Mouse (Mus musculus) layer of hippocampus, postnatal 14 days (tissue): Measurements from ENCODE around the gene Sh3bgrl2. TPM values are rescaled to one million over a fixed set of nuclear protein-coding genes. Genes with fewer than 3 reads are reported as not detected.
"Not testable (repeated sequence)": the region's sequence is repeated elsewhere in the genome, so short reads cannot be mapped to it uniquely, and the experiment has no call there.

ENCODE experiments used
- DNase-seq, 2 experiments: peaks; one replicate each; pipeline ENCODE4 v3.0.0; 2021 to 2022; ENCODE audit warnings: low spot score in 2 of 2, mixed read lengths in 1 of 2
- long read RNA-seq, 2 experiments: library from polyadenylated mRNA; stranded (forward); transcript quantifications; one replicate each; pipeline ENCODE4 v2.0.0; 2021
- total RNA-seq, 2 experiments: library from RNA; stranded (reverse); gene quantifications; 2 replicates each; pipeline ENCODE4 v1.2.3; 2021

Sh3bgrl2 gene
- 10 to 100 TPM; 24.5 to 28.0 TPM for total RNA-seq
- long read RNA-seq, experiment 1, full-length matches to known transcripts = 8 of 12 reads
- long read RNA-seq, experiment 1, partial matches to known transcripts = 0 of 12 reads
- long read RNA-seq, experiment 1, other reads (novel, unspliced or antisense) = 4 of 12 reads
- long read RNA-seq, experiment 2, full-length matches to known transcripts = 11 of 18 reads
- long read RNA-seq, experiment 2, partial matches to known transcripts = 0 of 18 reads
- long read RNA-seq, experiment 2, other reads (novel, unspliced or antisense) = 7 of 18 reads

DNA sequence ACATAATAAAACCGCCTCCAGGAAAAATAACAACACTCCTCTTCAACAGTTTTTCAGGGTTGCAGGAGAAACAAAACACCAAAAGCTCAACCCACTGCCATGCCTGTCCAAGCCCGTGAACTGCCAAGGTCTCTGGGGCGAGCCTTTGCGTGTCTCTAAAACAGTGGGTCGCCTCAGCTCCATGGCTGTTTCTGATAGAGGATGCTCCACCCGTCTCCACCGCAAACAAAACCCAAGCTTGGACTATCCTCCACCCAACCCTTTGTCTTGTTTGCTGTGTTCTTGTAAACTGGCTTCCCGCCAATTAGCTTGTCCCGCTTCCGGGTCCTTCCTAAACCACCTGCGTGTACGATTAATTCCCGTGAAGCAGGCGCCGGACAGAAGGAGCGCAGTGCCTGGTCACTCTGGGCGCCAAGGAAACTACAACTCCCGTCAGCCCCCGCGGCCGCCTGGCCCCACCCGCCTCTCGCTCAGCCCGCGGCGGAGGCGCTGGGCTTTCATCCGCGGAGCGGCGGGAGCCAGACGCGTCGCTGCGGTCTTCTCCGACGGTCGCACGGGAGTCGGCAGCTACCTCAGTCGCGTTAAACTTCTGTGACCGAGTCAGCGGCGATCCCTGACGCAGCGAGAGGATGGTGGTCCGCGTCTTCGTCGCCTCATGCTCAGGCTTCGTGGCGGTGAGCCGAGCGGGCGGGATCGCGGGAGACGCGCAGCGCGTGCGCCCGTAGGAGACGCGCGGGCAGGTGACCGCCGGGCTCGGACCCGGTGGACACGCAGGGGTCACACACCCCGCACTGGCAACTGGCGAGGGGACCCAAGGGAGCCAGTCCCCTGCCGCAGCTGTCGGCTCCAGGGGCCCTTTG lies at the start of gene Sh3bgrl2:
Gene Sh3bgrl2, plus strand, starts transcription at position 498 of the 860 bp plus-strand sequence.
- peak; percentile 80 to 85 for DNase-seq

DNA sequence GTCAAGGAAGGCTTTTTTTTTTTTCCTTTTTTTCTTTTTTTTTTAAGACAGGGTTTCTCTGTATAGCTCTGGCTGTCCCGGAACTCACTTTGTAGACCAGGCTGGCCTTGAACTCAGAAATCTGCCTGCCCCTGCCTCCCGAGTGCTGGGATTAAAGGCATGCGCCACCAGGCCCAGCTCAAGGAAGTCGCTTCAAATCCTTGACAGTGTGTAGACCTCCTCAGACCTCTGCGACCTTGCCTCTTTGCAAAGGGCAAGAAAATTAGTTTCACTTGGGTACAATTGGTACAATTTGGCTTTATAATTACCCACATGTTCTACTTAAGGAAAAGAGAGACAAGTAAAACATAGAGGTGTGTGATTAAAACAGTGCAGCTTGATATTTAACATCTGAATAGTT lies 29.0 kb upstream of the Sh3bgrl2 start:
- DNase-seq = not testable (repeated sequence)

DNA sequence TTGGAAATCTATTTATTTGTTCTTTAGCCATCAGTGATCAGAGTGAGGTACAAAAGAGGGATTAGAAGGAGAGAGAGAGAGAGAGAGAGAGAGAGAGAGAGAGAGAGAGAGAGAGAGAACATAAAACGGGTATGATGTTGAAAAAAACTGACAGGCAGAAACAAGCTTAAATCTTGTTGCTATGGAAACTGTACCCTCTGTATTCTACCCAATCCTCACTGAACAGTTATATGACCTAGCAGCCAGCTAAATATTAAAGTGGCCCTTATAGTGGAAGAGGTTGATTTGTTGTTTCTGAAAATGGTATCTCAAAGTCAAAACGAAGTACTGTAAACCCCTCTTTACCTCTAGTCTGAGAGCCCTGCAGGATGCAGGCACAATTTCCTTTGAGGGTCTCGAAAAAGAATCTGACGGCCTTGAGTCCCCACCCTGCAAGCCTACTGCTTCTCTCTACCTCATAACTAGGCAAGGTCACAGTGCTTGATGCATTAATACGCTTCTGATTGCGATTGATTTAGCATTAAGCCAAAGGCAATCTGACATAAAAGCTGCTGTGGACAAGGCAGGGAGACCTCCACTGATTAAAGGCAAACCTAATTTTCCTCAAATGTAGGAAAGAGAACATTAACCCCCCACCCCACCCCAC lies 28.5 kb upstream of the Sh3bgrl2 start:
- DNase-seq = no peak

DNA sequence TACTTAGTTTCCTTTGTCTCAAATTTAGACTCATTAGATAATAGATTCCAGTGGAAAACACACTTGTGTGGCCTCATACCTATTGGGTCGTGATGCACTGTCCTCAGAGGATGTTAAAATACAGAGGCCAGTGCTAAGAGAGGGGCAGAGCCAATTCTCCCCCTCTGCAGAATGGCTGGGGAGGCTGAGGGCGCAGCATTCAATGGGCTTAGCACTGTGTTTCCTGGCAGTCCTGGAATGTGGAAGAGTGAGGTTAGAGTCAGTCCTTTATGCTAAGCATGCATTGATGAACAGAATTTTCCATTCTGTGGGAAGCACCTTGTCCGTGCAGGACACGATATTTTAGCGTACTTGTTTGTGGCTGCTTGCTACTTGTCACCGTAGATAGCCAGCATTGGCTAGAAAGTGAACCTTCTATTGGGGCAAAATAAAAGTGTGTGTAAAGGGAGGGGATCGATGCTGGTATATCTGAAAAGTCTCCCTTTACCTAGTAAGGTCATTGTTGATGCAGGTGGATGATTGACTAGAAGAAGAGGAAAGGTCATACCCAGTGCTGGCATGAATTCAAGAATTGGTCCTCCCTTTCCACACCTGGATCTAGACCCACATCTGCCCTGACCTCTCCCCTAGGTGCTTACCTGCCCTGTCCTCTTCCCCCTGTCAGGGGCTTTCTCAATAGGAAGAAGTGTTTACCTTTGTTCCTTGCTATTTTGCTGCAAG lies 20.6 kb upstream of the Sh3bgrl2 start:
- DNase-seq = no peak

DNA sequence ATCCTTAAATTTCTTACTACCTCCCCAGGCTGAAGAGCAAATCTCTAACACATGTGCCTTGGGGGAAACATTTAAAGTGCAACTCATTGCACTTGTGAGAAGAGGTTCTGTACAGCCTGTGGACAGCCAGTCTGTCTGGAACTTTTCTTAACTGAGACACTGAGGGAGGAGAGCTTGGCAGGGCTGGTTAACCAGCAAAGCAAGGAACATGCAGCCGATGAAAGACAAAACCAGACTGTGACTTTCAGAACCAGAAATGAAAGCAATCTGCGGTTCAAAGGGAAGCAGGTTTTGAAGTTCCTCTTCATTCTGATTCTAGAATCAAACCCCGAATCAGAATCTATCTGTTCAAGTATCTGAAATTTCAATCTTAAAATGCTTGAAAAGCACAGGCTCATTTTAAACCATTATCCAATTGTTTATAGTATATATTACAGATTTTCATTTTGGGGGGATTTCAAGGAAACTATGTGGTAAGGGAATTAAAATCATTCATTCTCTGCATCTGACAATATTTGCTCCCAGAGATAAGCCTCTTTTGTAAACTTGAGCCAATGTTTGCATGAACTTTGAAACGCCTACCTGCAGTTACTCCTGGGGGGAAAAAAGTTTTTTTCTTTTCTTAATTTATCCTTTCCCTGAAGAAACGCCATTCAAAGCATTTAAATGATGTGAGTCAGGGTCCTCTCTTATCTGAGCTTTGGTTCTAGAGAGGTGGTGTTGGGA lies 14.9 kb upstream of the Sh3bgrl2 start:
- DNase-seq = no peak

DNA sequence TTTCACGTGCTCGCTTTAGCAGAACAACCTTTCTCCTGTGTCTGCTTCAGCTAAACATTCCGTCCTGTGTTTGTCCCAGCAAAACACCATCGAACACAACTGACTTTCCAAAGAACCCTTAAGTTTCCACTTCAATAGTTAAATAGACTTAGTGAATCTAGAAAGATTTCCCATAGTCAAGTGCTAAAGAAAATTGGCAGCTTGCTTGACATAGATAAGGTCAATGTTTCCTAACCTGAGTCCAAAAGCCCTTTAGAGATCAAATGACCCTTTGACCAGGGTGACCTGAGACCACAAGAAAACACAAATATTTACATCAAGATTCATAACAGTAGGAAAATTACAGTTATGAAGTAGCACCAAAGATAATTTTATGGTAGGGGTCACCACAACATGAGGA lies 11.2 kb upstream of the Sh3bgrl2 start:
- DNase-seq = no peak

DNA sequence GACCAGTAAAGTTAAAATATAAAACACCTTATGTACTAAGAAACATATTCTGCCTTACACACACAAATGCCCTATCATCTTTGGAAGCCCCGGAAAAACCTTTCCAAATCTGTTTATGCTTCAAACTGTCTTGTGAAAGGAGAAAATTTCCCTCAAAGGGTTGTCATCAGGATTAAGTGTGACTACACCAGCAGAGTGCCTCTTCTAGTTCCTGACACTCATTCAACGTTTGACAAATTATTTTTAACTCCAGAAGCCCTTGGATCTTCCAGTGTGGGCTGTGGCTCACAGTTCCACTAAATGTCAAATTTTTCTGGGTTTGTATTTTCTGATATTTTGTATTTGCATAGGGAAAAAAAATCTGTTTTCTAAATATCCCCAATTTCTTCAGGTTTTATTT lies 10.6 kb upstream of the Sh3bgrl2 start:
- no peak for DNase-seq

DNA sequence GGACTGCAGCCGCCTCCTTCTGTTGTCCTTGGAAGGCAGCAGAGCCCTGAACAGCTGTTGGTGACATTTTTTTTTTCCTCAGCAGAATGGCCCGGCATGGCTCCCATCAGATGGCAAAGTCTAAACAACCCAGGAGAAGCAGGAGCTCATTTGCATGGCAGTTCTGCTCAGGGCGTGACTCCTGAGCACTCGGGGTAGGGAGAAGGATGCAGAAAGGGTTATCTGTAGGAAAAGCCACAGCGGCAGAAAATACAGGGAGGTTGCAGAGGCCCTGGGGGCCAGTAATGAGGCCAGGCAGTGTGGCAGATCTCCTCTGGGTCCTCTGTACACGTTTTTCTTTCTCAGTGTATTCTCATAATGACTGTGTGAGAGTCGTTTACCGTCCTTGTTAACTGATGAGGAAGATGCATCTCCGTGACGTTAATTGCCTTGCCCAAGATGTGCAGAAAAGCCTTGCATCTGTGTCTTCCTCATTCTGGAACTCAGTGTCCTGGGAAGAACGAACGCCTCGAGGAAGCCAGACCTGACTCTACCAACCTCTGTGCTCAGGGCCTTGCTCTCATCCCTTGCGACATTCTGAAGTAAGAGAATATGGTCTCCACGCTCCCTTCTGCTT lies 10.1 kb upstream of the Sh3bgrl2 start:
- DNase-seq = no peak

DNA sequence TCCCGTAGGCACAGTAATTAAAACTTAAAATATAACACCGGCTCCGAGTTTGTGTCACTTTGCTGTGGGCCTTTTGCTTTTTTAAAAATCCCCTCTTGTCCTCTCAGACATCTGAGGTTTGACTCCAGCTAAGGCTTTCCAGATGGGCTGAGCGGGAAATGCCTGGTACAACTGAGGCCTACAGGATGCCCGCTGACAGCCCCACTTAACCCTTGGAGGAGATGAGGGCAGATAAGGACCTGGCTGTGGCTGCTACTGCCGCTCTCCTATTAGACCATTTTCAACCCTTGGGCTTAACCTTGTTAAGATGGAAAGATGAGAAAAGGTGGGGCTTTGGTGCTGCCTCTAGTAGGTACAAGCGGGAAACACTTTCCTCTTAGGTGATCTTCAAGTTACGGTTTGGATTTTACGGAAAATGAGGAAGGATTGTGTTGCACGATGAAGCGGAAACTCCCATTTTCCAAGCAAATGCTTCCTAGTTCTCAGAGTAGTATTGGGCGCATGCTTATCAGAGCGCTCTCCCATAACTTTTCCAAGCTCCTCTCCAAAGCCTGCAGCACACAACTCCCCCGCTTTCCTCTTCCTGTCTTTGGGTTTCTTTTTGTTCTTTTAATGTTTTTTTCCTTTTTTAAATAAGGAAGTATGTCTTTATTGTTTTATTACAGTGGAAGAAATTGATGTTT lies 8.2 kb upstream of the Sh3bgrl2 start:
- DNase-seq = no peak

DNA sequence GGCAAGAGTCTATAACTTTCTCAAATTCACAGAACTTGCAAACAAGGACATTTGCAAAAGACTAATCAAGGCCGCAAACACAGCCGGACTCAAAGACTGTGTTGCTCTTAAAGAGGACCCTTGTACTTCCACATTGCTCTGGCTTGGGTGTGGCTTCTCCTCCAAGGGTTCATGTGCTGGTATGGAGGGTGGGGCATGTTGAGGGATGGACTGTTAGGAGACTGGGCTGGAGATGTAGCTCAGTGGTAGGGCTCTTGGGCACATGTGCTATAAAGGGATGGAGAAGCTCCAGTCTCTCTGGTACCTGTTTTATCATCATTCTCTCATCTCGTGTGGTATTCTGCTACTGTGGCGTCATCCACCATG lies 7.7 kb upstream of the Sh3bgrl2 start:
- DNase-seq = no peak

DNA sequence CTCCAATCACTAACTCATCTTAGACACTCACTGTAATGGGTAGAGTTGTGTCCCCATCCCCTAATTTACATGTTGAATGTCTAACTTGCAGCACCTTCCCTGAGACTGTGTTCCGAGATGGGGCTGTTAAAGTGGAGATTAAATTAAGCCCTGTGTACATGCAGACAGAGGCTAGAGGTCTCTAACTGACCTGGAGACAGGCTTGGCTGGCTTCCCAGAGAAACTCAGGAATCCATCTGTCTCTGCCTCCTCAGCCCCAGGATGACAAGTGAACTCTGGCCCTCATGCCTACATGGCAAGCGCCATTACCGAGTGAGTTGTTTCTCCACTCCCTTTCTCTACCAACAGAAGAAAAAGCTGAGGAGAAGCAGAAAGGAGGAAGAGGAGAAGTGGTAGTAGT lies 7.2 kb upstream of the Sh3bgrl2 start:
- DNase-seq = no peak

DNA sequence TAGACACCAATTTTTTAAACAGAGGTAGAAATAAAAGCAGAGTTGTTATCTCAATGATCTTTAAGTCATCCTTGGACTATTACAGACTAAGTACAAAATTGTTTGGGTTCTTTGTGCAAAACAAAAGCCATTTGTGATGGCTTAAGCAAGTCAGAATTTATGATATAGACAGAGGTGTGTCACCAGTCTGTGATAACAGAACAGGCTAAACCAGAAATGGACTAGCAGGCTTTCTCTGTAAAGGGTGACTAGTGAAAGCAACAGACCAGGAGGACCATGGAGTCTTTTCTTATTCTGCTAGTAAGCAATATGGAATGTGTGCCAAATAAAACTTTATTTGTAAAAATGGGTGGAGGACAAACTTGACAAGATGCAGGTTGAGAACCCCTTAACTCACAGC lies 2.9 kb upstream of the Sh3bgrl2 start:
- no peak for DNase-seq

DNA sequence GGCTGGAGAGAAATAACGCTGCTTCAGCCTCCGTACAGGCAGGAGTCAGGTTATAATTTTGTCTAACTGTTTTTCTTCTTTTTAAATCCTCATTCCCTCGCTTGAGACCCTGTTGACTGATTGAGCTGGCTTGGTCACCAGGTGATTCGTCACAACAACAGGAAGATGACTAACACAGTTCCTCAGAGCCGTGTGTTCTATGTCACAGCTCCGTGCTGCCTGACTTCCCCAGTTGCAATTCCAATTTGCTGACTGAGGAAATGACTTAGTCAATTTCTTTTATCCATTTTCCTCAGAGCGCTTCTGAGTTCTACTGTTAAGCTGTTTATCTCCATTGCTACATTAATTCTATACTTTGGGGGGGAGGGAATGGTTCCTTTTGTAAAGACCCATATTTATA lies 1.8 kb upstream of the Sh3bgrl2 start:
- DNase-seq = no peak

DNA sequence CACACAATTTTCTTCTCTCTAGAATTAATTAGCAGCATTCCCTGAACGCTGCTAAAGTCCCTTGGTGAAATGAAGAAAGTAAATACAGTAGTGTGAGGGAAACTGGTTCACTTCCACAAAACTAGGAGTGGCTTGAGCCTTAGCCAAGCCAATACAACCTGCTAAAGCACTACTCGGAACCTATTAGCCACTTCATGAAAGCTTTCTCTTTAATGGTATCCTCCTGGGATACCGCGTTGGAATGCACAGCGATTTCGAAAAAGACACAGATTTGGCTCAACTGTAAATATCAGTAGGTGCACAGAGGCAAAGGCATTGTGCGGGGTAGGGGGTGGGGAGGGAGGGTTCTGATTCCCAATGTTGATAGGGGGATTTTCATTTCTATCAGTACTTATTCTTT lies 898 bp upstream of the Sh3bgrl2 start:
- DNase-seq = no peak

DNA sequence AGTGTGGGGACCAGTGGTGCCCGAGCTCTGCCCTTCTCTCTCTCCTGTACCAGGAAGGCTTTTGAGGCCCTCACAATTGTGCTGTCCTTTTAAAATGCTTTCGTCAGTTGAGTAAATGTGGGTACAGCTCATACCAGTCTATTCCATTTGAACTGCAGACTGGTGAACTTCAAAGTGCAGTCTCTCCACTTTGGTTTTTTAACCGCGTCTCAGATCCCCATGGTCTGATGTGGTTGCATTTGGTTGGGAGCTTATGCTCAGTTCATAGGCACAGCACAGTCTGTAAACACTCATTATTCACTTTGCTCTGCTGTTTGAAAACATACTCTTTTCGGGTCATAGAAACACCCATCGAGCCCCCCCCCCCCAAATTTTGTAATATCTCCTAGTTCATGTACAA lies 1.7 kb downstream of the Sh3bgrl2 start:
- DNase-seq = no peak

DNA sequence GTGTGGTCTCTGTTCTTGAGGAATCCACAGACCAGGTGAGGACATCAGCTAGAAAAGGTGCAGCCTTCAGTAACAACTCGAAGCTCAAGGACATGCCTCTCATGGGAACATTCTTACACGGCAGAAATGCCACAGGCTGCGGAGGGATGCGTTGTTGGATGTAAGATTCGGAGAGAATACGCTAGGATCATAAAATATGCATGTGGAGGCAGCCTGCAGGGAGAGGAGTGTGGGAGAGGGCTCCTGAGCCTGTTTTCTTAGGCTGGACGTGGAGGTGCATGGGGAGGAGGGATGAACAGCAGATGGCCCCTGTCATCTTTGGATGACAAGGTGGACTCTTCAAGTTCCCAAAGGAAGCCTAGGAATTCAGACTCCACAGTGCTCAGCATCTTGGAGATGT lies 3.0 kb downstream of the Sh3bgrl2 start:
- DNase-seq = no peak

DNA sequence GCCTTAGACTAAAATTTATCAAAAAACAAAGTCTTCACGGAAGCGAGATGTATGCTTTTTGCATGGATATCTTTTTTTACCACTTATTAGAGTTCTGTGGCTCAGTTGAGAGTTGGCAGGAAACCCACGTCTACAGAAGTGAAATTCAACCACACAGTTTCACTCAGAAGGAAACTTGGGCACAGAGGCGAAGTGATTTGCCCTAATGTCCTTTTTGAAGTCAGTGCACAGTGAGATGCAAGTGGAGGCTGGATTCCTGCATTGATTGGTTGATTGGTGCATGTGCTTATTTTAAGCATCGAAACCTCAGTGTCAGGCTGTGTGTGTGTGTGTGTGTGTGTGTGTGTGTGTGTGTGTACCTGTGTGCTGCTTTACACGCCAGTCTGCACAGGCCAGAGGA lies 3.5 kb downstream of the Sh3bgrl2 start:
- no peak for DNase-seq

DNA sequence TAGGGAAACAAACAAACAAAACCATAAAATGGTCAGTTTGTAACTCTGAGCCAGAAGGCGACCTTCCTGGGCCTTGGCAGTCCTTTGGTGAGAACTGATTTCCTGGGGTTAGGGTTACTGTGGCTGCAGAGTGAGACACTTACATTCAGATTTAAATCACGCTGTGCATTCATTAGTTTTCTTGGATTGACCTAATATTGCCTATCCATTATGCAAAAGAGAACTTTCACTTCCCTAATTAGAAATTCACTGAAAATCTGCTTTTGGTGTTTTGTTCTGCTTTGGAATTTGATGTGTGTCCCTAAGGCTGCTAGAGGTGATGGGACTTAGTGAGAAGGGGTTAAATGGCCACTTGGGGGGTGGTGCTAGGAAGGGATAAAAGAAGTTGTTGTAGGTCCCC lies 7.5 kb downstream of the Sh3bgrl2 start:
- DNase-seq = no peak

DNA sequence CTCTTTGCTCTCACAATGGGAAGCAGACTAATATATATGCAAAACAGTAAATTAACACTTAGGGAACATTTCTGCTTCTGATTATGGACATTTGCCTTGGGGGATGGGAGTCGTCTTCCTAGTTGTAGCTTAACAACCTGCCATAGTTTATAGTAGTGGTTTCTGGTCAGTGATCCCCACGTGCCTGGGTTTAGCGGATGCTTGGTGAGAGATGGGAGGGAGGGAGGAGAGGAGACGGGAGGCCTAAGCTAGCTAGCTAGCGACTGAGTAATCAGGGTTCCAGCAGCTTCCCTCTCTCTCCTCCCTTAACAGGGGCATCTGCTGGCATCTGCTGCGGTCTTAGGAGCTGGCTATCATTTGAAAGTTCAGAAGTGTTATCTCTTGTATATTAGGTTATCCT lies 8.1 kb downstream of the Sh3bgrl2 start:
- no peak for DNase-seq
